Mouse (Mus musculus): Measurements from ENCODE around the gene Zfp865. TPM values are rescaled to one million over a fixed set of nuclear protein-coding genes. Genes with fewer than 3 reads are reported as not detected.
"Not testable (repeated sequence)": the region's sequence is repeated elsewhere in the genome, so short reads cannot be mapped to it uniquely, and the experiment has no call there.

Zfp865 gene
- polyA plus RNA-seq, 1 experiment = 30.3 TPM

DNA sequence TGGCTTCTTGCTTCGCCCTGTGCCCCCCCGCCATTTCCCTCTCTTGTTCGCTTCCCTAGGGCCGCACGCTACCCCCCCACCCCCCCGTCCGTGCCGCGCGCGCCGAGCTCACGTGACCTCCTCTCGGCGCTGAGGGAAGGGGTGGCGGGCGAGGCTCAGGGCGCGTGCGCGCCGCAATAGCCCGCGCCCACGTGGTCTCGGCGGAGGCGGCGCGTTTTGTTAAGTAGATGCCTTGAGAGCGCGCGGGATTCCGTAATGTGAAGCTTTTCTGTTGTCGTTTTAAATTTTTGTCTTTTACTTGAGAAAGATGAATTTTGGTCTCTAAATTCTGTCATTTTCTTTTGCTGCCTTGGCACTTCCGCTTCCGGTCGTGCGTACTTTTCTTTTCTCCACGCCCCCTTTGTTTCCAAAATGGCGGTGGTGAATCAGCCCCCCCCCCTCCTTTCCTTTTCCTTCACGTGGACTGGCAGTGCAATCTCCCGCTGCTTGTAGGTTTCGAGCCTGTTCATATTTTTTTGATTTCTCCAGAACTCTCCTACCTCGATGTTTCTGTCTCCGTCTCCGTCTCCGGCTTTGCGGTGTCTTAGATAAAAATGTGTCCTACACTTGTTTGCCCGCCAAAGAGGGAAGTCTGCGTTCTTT lies 42.3 kb downstream of the Zfp865 start:
- no peak for TF ChIP-seq POLR2A (IDR thresholded peaks at IDR 0.05; ENCODE audit: borderline replicate concordance, insufficient read depth, low read length)
- no peak for TF ChIP-seq CTCF (IDR thresholded peaks at IDR 0.05; ENCODE audit: borderline replicate concordance, insufficient read depth, low read depth, low read length)
- peaks cover 17% of the 10 kb centered on the region for H3K4me1 ChIP-seq (ENCODE audit: control insufficient read depth, insufficient read depth, low read length)
- DNase-seq = no peak

DNA sequence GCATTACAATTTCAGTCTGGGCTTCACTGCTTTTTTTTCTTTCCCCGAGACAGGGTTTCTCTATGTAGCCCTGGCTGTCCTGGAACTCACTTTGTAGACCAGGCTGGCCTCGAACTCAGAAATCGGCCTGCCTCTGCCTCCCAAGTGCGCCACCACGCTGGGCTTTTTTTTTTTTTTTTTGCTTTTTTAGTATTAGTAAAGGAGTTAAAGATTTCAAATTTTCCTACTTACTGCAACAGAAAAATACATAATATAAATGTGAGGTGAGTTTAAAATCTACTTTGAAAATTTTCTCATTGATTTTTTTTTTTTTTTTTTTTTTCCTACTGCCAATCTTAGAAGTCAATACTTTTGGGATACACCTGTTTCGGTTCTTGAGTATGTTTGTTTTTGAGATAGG lies 44.7 kb downstream of the Zfp865 start:
- WGBS = 94% methylated on average over 6 of the region's 6 CpGs
- H3K27me3 ChIP-seq (ENCODE audit: control insufficient read depth, insufficient read depth, low read length) = no peaks in the 10 kb centered on the region
- H3K4me1 ChIP-seq (ENCODE audit: control insufficient read depth, insufficient read depth, low read length) = peaks cover 9% of the 10 kb centered on the region; the same call in 1 of the 2 replicates
- H3K4me3 ChIP-seq (replicated peaks; ENCODE audit: insufficient read depth, low read depth, low read length) = no peak overlapping the region
- TF ChIP-seq POLR2A (IDR thresholded peaks at IDR 0.05; ENCODE audit: borderline replicate concordance, insufficient read depth, low read length) (no peak), CTCF (IDR thresholded peaks at IDR 0.05; ENCODE audit: borderline replicate concordance, insufficient read depth, low read depth, low read length) (no peak)
- H3K27ac ChIP-seq (ENCODE audit: insufficient read depth, low read length) = no peak overlapping the region
- no peak for DNase-seq

More for the DNA sequence above, 42.3 kb downstream of the Zfp865 start:
- Histone ChIP-seq H3K27ac (ENCODE audit: insufficient read depth, low read length) (peak overlapping the region; percentile 82), H3K27me3 (ENCODE audit: control insufficient read depth, insufficient read depth, low read length) (no peaks in the 10 kb centered on the region), H3K4me3 (replicated peaks; ENCODE audit: insufficient read depth, low read depth, low read length) (peak overlapping the region; percentile 90)
- under 1% methylated on average over 51 of the region's 51 CpGs for WGBS

DNA sequence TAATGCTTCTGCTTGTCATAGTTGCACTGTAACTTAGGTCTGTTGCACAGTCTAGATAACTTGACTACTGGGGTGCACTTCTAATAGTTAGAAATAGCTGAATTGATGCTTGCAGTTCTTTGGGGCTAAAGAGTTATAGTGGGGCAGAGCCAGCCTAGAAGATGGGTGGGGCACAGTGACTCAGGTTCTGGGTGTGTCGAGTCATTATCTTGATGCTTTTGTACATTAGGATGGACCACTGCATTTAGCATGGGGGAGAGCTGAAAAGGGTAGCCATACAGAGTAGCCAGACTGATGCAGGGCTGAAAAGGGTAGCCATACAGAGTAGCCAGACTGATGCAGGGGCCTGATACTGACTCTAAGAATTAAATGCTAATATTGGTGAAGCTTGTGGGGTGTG lies 53.4 kb downstream of the Zfp865 start:
- no peak for TF ChIP-seq CTCF (IDR thresholded peaks at IDR 0.05; ENCODE audit: borderline replicate concordance, insufficient read depth, low read depth, low read length)
- TF ChIP-seq POLR2A (IDR thresholded peaks at IDR 0.05; ENCODE audit: borderline replicate concordance, insufficient read depth, low read length) = no peak
- no peak overlapping the region for H3K4me3 ChIP-seq (replicated peaks; ENCODE audit: insufficient read depth, low read depth, low read length)
- H3K4me1 ChIP-seq (ENCODE audit: control insufficient read depth, insufficient read depth, low read length) = peaks cover 8% of the 10 kb centered on the region
- H3K27me3 ChIP-seq (ENCODE audit: control insufficient read depth, insufficient read depth, low read length) = no peaks in the 10 kb centered on the region
- WGBS = 78% methylated on average over 1 of the region's 1 CpGs
- no peak for DNase-seq
- H3K27ac ChIP-seq (ENCODE audit: insufficient read depth, low read length) = no peak overlapping the region

- no peak for TF ChIP-seq POLR2A (IDR thresholded peaks at IDR 0.05; ENCODE audit: borderline replicate concordance, insufficient read depth, low read length)
- TF ChIP-seq CTCF (IDR thresholded peaks at IDR 0.05; ENCODE audit: borderline replicate concordance, insufficient read depth, low read depth, low read length) = no peak
- Histone ChIP-seq H3K4me1 (ENCODE audit: control insufficient read depth, insufficient read depth, low read length) (peaks cover 8% of the 10 kb centered on the region), H3K4me3 (replicated peaks; ENCODE audit: insufficient read depth, low read depth, low read length) (no peak overlapping the region), H3K27ac (ENCODE audit: insufficient read depth, low read length) (no peak overlapping the region), H3K27me3 (ENCODE audit: control insufficient read depth, insufficient read depth, low read length) (no peaks in the 10 kb centered on the region)
- WGBS = 85% methylated on average over 5 of the region's 5 CpGs
- DNase-seq = no peak
Measured at GRCm38 (mm10) chr7:5074984-5075383, 54.8 kb downstream of the Zfp865 start.

DNA sequence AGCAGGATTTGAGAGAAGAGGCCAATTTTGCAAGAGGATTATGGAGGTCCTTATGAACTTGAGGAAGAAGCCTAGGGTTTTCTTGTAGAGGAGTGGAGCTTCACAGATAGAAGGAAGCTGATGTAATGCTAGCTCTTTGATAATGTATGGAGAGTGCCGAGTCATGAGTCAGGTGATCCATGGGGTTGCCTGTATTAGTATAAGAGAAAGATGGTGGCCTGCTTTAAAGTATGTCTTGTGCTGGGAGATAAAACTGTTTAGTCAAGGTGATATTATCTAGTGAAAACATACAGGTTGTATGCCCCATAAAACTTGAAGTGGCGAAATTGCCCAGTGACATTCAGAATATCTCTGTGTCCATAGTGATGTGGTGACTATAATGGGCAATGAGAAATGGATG lies 56.8 kb downstream of the Zfp865 start:
- no peak overlapping the region for H3K27ac ChIP-seq (ENCODE audit: insufficient read depth, low read length)
- TF ChIP-seq CTCF (IDR thresholded peaks at IDR 0.05; ENCODE audit: borderline replicate concordance, insufficient read depth, low read depth, low read length) = no peak
- no peak overlapping the region for H3K4me3 ChIP-seq (replicated peaks; ENCODE audit: insufficient read depth, low read depth, low read length)
- H3K4me1 ChIP-seq (ENCODE audit: control insufficient read depth, insufficient read depth, low read length) = 0 out of 2 replicates have a peak, but pooled peaks cover 2% of the 10 kb centered on the region
- DNase-seq = no peak
- 92% methylated on average over 2 of the region's 2 CpGs for WGBS
- no peaks in the 10 kb centered on the region for H3K27me3 ChIP-seq (ENCODE audit: control insufficient read depth, insufficient read depth, low read length)

GRCm38 (mm10) chr7:5079365-5080009 lies 59.3 kb downstream of the Zfp865 start:
- peak overlapping the region; percentile 36; the same call in 1 of the 2 replicates for H3K27ac ChIP-seq (ENCODE audit: insufficient read depth, low read length)
- not testable (repeated sequence) for DNase-seq; H3K4me1 ChIP-seq (ENCODE audit: control insufficient read depth, insufficient read depth, low read length); H3K27me3 ChIP-seq (ENCODE audit: control insufficient read depth, insufficient read depth, low read length)
- WGBS = 39% methylated on average over 11 of the region's 13 CpGs
- peak overlapping the region; percentile 82 for H3K4me3 ChIP-seq (replicated peaks; ENCODE audit: insufficient read depth, low read depth, low read length)

DNA sequence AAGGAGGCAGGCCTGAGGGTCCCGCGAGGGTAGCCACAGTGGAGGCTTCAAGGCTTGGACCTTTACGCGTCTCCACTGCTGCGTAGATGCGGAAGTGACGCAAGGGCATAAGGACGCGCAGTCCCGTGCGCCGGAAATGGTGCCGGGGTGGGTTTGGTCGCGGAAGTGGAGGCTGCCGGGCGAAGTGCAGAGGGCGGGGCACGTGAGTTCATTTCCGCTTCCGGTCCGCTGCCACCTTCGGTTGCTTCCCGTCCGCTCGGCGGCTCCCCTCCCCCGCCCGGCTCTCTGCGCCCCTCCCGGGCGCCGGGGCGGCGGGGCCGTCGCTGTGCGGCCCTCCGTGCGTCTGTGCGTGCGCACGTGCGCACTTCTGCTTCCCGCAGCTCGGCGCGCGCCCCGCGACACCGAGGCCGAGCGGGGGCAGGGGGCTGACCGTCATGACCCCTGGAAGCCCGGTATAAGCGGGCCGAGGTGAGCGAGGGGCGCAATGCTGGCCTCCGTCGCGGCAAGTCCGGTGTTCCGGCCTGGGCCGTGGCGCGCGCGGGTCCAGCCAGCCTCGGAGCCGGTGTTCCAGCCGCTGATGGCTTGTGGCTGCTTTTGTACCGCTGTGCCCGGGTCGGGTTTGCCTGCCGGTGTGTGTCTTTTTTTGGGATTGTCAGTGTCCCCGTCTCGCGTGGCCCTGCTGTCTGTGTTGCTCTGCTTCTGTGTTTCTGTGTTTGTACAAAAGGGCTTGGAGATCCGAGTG lies 60.0 kb downstream of the Zfp865 start, which contains the start of gene Epn1:
Gene Epn1, plus strand, starts transcription at position 226 of the 742 bp plus-strand sequence.
- Histone ChIP-seq H3K4me1 (ENCODE audit: control insufficient read depth, insufficient read depth, low read length) (no peaks in the 10 kb centered on the region; the same call in 1 of the 2 replicates), H3K4me3 (replicated peaks; ENCODE audit: insufficient read depth, low read depth, low read length) (peak within 1 kb of the TSS; percentile 82), H3K27ac (ENCODE audit: insufficient read depth, low read length) (peak within 1 kb of the TSS; percentile 77), H3K27me3 (ENCODE audit: control insufficient read depth, insufficient read depth, low read length) (no peaks in the 10 kb centered on the region)
- under 1% methylated on average over 81 of the region's 81 CpGs for WGBS
- no peak for TF ChIP-seq CTCF (IDR thresholded peaks at IDR 0.05; ENCODE audit: borderline replicate concordance, insufficient read depth, low read depth, low read length)
- TF ChIP-seq POLR2A (IDR thresholded peaks at IDR 0.05; ENCODE audit: borderline replicate concordance, insufficient read depth, low read length) = peak; percentile 74
- peak; percentile 97 for DNase-seq
